Mouse (Mus musculus) CH12.LX (cell line): ENCODE measurements around the gene Gm17581. TPM values are rescaled to one million over a fixed set of nuclear protein-coding genes. Genes with fewer than 3 reads are reported as not detected.

ENCODE experiments used
- DNase-seq: peaks from one replicate; pipeline ENCODE4 v3.0.0-alpha.2; 2013; ENCODE audit errors: extremely low read depth
- H3K27ac ChIP-seq: 2 replicates; pipeline ENCODE4 v1.5.1; 2012; ENCODE audit warnings: low read depth, mild to moderate bottlenecking, control low read depth, moderate library complexity; ENCODE audit not compliant: insufficient read depth
- H3K27me3 ChIP-seq: replicated peaks from 2 replicates; pipeline ENCODE3; 2012; ENCODE audit warnings: inconsistent platforms
- H3K36me3 ChIP-seq, 2 experiments: replicated peaks in 1 of 2; 2 replicates each; pipeline versions ENCODE3 to v1.6.1; 2012; ENCODE audit warnings: inconsistent platforms in 1 of 2, low read length in 1 of 2, mild to moderate bottlenecking in 1 of 2, mixed read lengths in 1 of 2, moderate library complexity in 1 of 2; ENCODE audit not compliant: control insufficient read depth in 1 of 2, insufficient read depth in 1 of 2
- H3K4me1 ChIP-seq, 2 experiments: 2 replicates each; pipeline ENCODE4 v1.6.1; 2012; ENCODE audit warnings: inconsistent platforms in 1 of 2, moderate library complexity in 1 of 2; ENCODE audit not compliant: insufficient read depth in 2 of 2, control insufficient read depth in 1 of 2
- H3K4me2 ChIP-seq: 2 replicates; pipeline ENCODE4 v1.6.1; 2012; ENCODE audit warnings: low read depth, mild to moderate bottlenecking, control low read depth; ENCODE audit not compliant: poor library complexity, insufficient read depth, severe bottlenecking
- H3K4me3 ChIP-seq, 3 experiments: fragments of 150-350 bp in 1 of 3; sonication (generic) in 1 of 3; replicated peaks in 1 of 3; 2 replicates each; pipeline versions ENCODE3 to v1.5.1; 2011 to 2012; ENCODE audit warnings: low read depth in 2 of 3, low read length in 2 of 3, mild to moderate bottlenecking in 2 of 3, moderate library complexity in 2 of 3, control low read depth in 1 of 3, improper control_type of control experiment in 1 of 3, inconsistent platforms in 1 of 3, mixed read lengths in 1 of 3; ENCODE audit not compliant: poor library complexity in 1 of 3
- H3K79me2 ChIP-seq: replicated peaks from 2 replicates; pipeline ENCODE4 v1.6.1; 2012; ENCODE audit warnings: mild to moderate bottlenecking, moderate library complexity; ENCODE audit not compliant: control insufficient read depth, poor library complexity, insufficient read depth, severe bottlenecking; ENCODE audit errors: extremely low read depth
- H3K9ac ChIP-seq: 2 replicates; pipeline ENCODE4 v1.6.1; 2012; ENCODE audit warnings: low read depth, mild to moderate bottlenecking, control low read depth, moderate library complexity; ENCODE audit not compliant: insufficient read depth
- H3K9me3 ChIP-seq: replicated peaks from 2 replicates; pipeline ENCODE3; 2012; ENCODE audit warnings: low read length, inconsistent platforms, mixed read lengths
- CHD1 ChIP-seq: IDR thresholded peaks from 2 replicates; pipeline ENCODE4 v1.6.1; 2012; ENCODE audit warnings: low read depth, low read length, improper control_type of control experiment, inconsistent platforms
- CTCF ChIP-seq, 2 experiments: IDR thresholded peaks in 1 of 2; conservative IDR thresholded peaks in 1 of 2; 2 replicates each; pipeline ENCODE4 v1.5.1; 2011 to 2012; ENCODE audit warnings: low read depth in 2 of 2, low read length in 2 of 2, improper control_type of control experiment in 1 of 2, inconsistent platforms in 1 of 2, mild to moderate bottlenecking in 1 of 2, moderate library complexity in 1 of 2
- ELF1 ChIP-seq: IDR thresholded peaks from 2 replicates; pipeline ENCODE4 v1.6.1; 2014; ENCODE audit warnings: low read depth, mild to moderate bottlenecking, inconsistent platforms, low read length, improper control_type of control experiment
- EP300 ChIP-seq: IDR thresholded peaks from 2 replicates; pipeline ENCODE4 v1.6.1; 2011; ENCODE audit warnings: low read length, improper control_type of control experiment
- GABPA ChIP-seq: IDR thresholded peaks from 2 replicates; pipeline ENCODE4 v1.6.1; 2012; ENCODE audit warnings: low read depth, low read length, improper control_type of control experiment, inconsistent platforms; ENCODE audit not compliant: insufficient replicate concordance
- HCFC1 ChIP-seq: IDR thresholded peaks from 2 replicates; pipeline ENCODE4 v1.6.1; 2012; ENCODE audit warnings: low read depth, mild to moderate bottlenecking, inconsistent platforms, low read length, improper control_type of control experiment
- IRF4 ChIP-seq: IDR thresholded peaks from 2 replicates; pipeline ENCODE4 v1.6.1; 2014; ENCODE audit warnings: low read depth, mild to moderate bottlenecking, inconsistent platforms, low read length, improper control_type of control experiment
- JUN ChIP-seq: IDR thresholded peaks from 2 replicates; pipeline ENCODE4 v1.6.1; 2011; ENCODE audit warnings: low read depth, mild to moderate bottlenecking, low read length, improper control_type of control experiment, moderate library complexity; ENCODE audit not compliant: insufficient read depth
- KAT2A ChIP-seq: IDR thresholded peaks from 2 replicates; pipeline ENCODE4 v1.6.1; 2012; ENCODE audit warnings: low read length, improper control_type of control experiment, inconsistent platforms; ENCODE audit not compliant: insufficient replicate concordance
- MAFK ChIP-seq: IDR thresholded peaks from 2 replicates; pipeline ENCODE4 v1.6.1; 2011; ENCODE audit warnings: low read length, improper control_type of control experiment; ENCODE audit not compliant: insufficient replicate concordance
- MEF2A ChIP-seq: IDR thresholded peaks from 2 replicates; pipeline ENCODE4 v1.6.1; 2014; ENCODE audit warnings: low read depth, mild to moderate bottlenecking, inconsistent platforms, low read length, improper control_type of control experiment, borderline replicate concordance
- NRF1 ChIP-seq: IDR thresholded peaks from 2 replicates; pipeline ENCODE4 v1.6.1; 2014; ENCODE audit warnings: low read depth, mild to moderate bottlenecking, inconsistent platforms, low read length, improper control_type of control experiment, moderate library complexity
- PAX5 ChIP-seq: IDR thresholded peaks from 2 replicates; pipeline ENCODE4 v1.6.1; 2012; ENCODE audit warnings: low read length, inconsistent platforms, mixed read lengths
- POLR2A ChIP-seq: IDR thresholded peaks from 2 replicates; pipeline ENCODE4 v1.6.1; 2011; ENCODE audit warnings: low read depth, mild to moderate bottlenecking, improper control_type of control experiment, low read length
- POLR2AphosphoS2 ChIP-seq: IDR thresholded peaks from 2 replicates; pipeline ENCODE4 v1.6.1; 2011; ENCODE audit warnings: low read depth, low read length, improper control_type of control experiment
- RAD21 ChIP-seq: IDR thresholded peaks from 2 replicates; pipeline ENCODE4 v1.6.1; 2011; ENCODE audit warnings: low read depth, mild to moderate bottlenecking, low read length, improper control_type of control experiment, moderate library complexity
- RCOR1 ChIP-seq: conservative IDR thresholded peaks from 2 replicates; pipeline ENCODE4 v1.6.1; 2012; ENCODE audit warnings: low read depth, mild to moderate bottlenecking, inconsistent platforms, low read length, improper control_type of control experiment
- SMC3 ChIP-seq: IDR thresholded peaks from 2 replicates; pipeline ENCODE4 v1.6.1; 2011; ENCODE audit warnings: low read depth, low read length, improper control_type of control experiment
- TCF12 ChIP-seq: IDR thresholded peaks from 2 replicates; pipeline ENCODE4 v1.6.1; 2014; ENCODE audit warnings: low read depth, mild to moderate bottlenecking, inconsistent platforms, low read length, improper control_type of control experiment
- USF1 ChIP-seq: IDR thresholded peaks from 2 replicates; pipeline ENCODE4 v1.6.1; 2014; ENCODE audit warnings: low read depth, mild to moderate bottlenecking, inconsistent platforms, low read length, improper control_type of control experiment
- USF2 ChIP-seq: conservative IDR thresholded peaks from 2 replicates; pipeline ENCODE4 v1.6.1; 2011; ENCODE audit warnings: low read depth, low read length, improper control_type of control experiment
- ZKSCAN1 ChIP-seq: IDR thresholded peaks from 2 replicates; pipeline ENCODE4 v1.6.1; 2012; ENCODE audit warnings: low read depth, inconsistent platforms, low read length, improper control_type of control experiment, borderline replicate concordance
- ZMIZ1 ChIP-seq: IDR thresholded peaks from 2 replicates; pipeline ENCODE4 v1.6.1; 2012; ENCODE audit warnings: low read depth, mild to moderate bottlenecking, inconsistent platforms, low read length, improper control_type of control experiment
- dilution Hi-C: fragments of 300-500 bp; cut with MboI; formaldehyde crosslinking; loops from 2 replicates; pipeline ENCODE4 v1.14.3; 2020; ENCODE audit warnings: low sequenced_read_pairs; ENCODE audit not compliant: extremely low pct_unique_long_range_greater_than_20kb, extremely low pct_ligation_motif_present
- in situ Hi-C: fragments of 300-500 bp; cut with MboI; formaldehyde crosslinking; loops from 3 replicates; pipeline ENCODE4 v1.14.3; 2019; ENCODE audit warnings: low sequenced_read_pairs, low pct_ligation_motif_present, low pct_unique_long_range_greater_than_20kb, mixed read lengths
- polyA plus RNA-seq: library from polyadenylated mRNA; unstranded; fragments of >175 nt; gene quantifications from 2 replicates; pipeline ENCODE4 v1.2.1, GENCODE M21; 2012; ENCODE audit warnings: low read depth; ENCODE audit not compliant: insufficient read length
- total RNA-seq, 2 experiments: library from RNA; depleted of rRNA; stranded (reverse); fragments of 300-350 nt in 1 of 2; fragments of >200 nt in 1 of 2; gene quantifications; 2 replicates each; pipeline ENCODE4 v1.2.3; 2012 to 2014

Gm17581 gene
- total and polyA plus RNA-seq, 3 experiments: not detected

DNA sequence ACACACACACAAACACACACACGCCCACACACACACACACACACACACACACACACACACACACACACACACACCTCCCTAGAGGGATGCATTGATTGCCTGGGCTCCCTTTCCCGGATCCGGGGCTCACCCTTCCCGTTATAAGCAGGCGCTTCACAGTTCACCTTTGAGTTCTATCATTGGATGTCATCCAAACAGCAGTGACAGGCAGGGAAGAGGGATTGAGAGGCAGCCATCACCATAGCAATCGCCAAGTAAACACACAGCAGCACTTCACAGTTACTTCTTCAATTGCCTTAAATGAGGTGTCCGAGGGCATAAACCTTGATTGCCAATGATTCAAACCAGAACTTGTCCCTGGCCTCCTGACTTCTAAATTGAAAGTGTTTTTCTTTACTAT is 43.4 kb upstream of the Gm17581 start:
- no peaks in the 10 kb centered on the region for H3K36me3 ChIP-seq
- in situ Hi-C loops (no loop called here), dilution Hi-C loops (no loop called here)
- no peaks in the 10 kb centered on the region for H3K79me2 ChIP-seq
- H3K27ac ChIP-seq: no peak overlapping the region
- peaks cover 5% of the 10 kb centered on the region for H3K9me3 ChIP-seq
- H3K9ac ChIP-seq: no peak overlapping the region; the same call in 1 of the 2 replicates
- H3K27me3 ChIP-seq: peaks cover 55% of the 10 kb centered on the region
- H3K4me1 ChIP-seq: peaks cover 5 to 6% of the 10 kb centered on the region in 2 experiments
- H3K4me3 ChIP-seq: no peak overlapping the region
- H3K4me2 ChIP-seq: no peak overlapping the region
- no peak for DNase-seq
- TF ChIP-seq CTCF (conservative IDR thresholded peaks at IDR 0.05 in 1 of 2, IDR thresholded peaks at IDR 0.05 in 1 of 2; ENCODE audit: low read depth in 2 of 2, low read length in 2 of 2) (no peak), KAT2A (no peak), ELF1 (no peak), POLR2A (no peak), HCFC1 (no peak), MAFK (no peak), ZMIZ1 (no peak), ZKSCAN1 (no peak), RAD21 (no peak), USF1 (no peak), NRF1 (no peak), GABPA (no peak), POLR2AphosphoS2 (no peak), TCF12 (no peak), CHD1 (no peak), PAX5 (no peak), MEF2A (no peak), SMC3 (no peak)

DNA sequence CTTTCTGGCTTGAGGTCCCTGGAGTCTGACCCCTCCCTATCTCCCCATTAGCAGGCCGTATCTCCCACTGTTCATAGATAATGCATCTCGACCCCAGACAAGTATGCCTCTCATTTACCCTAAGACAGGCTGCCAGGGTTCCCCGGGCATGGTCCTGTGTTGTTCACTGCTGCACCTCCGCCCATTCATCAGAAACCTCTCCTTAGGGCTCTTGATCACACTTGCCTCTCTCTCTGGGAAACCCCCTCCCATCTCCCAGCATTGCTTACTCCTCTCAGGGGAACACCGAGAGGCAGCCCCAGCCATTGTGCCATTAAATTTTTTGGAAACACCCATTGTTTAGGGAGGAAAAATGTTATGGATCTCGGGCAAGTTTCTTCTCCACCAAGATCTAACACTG is 42.3 kb upstream of the Gm17581 start:
- H3K9me3 ChIP-seq: peaks cover 5% of the 10 kb centered on the region
- H3K27me3 ChIP-seq: peaks cover 62% of the 10 kb centered on the region
- no peak overlapping the region for H3K27ac ChIP-seq
- peaks cover 5 to 6% of the 10 kb centered on the region in 2 experiments for H3K4me1 ChIP-seq
- H3K9ac ChIP-seq: no peak overlapping the region
- H3K4me2 ChIP-seq: no peak overlapping the region
- no peak overlapping the region for H3K4me3 ChIP-seq
- in situ Hi-C loops: no loop called here
- dilution Hi-C loops: no loop called here
- no peak for DNase-seq
- H3K36me3 ChIP-seq: no peaks in the 10 kb centered on the region
- H3K79me2 ChIP-seq: no peaks in the 10 kb centered on the region
- TF ChIP-seq SMC3 (no peak), RCOR1 (no peak), NRF1 (no peak), USF2 (no peak), ZKSCAN1 (no peak), JUN (no peak), EP300 (no peak), IRF4 (no peak)
